Mouse (Mus musculus) lung, adult 2 months (tissue): ENCODE measurements around the gene Gm10644. TPM values are rescaled to one million over a fixed set of nuclear protein-coding genes. Genes with fewer than 3 reads are reported as not detected.

Experiments
- DNase-seq: peaks from one replicate; pipeline ENCODE4 v3.0.0; 2022
- H3K4me1 ChIP-seq: fragments of 200-500 bp; 2 replicates; pipeline ENCODE4 v1.6.1; 2011; ENCODE audit warnings: low read length; ENCODE audit not compliant: control insufficient read depth, insufficient read depth
- H3K4me3 ChIP-seq: fragments of 200-500 bp; replicated peaks from 2 replicates; pipeline ENCODE3; 2011; ENCODE audit warnings: low read depth, mild to moderate bottlenecking, control low read depth, low read length; ENCODE audit errors: extremely low read depth
- CTCF ChIP-seq: fragments of 200-500 bp; IDR thresholded peaks from 2 replicates; pipeline ENCODE4 v1.5.1; 2011; ENCODE audit warnings: mild to moderate bottlenecking, low read length, control low read depth; ENCODE audit not compliant: insufficient read depth
- POLR2A ChIP-seq: fragments of 200-500 bp; IDR thresholded peaks from 2 replicates; pipeline ENCODE4 v1.6.1; 2011; ENCODE audit warnings: low read depth, mild to moderate bottlenecking, control low read depth, low read length, borderline replicate concordance; ENCODE audit errors: extremely low read depth
- WGBS: fragments of 180-500 bp; shearing (Covaris S2); methylation state at CpG from one replicate; pipeline ENCODE4 v1.1.7; 2018; 5-methylcytosine and 5-hydroxymethylcytosine counted together
- polyA plus RNA-seq: library from polyadenylated mRNA; depleted of rRNA; stranded (reverse); fragments of >200 nt; gene quantifications from 2 replicates; pipeline ENCODE4 v1.2.3, GENCODE M21; 2012

The Gm10644 gene
- polyA plus RNA-seq, 1 experiment = 2.0 TPM

DNA sequence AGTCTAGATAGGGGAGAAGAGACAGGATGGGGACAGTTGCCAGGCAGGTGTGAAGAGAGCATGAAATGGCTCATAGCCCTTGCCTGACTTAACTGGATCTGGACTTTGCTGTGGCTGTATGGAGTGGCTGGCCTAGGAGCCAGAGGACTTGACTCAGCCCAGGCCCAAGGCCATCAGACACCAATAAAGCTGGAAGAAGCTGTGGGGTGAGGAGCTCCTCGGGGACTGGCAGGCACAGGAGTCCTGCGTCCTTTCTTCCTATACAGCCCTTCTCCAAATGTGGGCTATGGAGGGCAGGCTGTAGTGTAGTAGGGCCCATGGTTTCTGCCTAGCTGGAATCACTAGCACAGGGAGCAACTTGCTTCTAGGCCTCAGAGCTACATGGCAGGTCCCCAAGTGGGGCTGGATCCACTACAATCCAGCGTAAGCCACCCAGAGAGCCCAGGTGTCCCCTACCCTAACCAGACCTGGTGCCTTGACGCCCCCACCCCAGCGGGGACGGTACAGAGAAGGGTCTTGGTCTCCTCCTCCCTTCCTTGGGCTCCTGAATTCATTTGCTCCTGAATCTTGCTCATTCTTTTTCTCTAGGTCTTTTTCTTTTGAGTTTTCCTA, 13.8 kb downstream of the Gm10644 start:
- no peaks in the 10 kb centered on the region for H3K4me1 ChIP-seq
- H3K4me3 ChIP-seq = no peak overlapping the region
- TF ChIP-seq CTCF (no peak), POLR2A (no peak)
- no peak for DNase-seq
- 78% methylated on average over 6 of the region's 6 CpGs for WGBS

- Histone ChIP-seq H3K4me3 (no peak overlapping the region), H3K4me1 (no peaks in the 10 kb centered on the region)
- no peak for DNase-seq
- 86% methylated on average over 15 of the region's 15 CpGs for WGBS
- no peak for TF ChIP-seq CTCF
- no peak for TF ChIP-seq POLR2A
Observed at GRCm38 (mm10) chr8:83938330-83938729, 16.7 kb downstream of the Gm10644 start.

GRCm38 (mm10) chr8:83937645-83938044, 17.4 kb downstream of the Gm10644 start:
- Histone ChIP-seq H3K4me1 (no peaks in the 10 kb centered on the region), H3K4me3 (no peak overlapping the region)
- DNase-seq = no peak
- TF ChIP-seq CTCF = no peak
- no peak for TF ChIP-seq POLR2A
- WGBS = 89% methylated on average over 7 of the region's 7 CpGs

DNA sequence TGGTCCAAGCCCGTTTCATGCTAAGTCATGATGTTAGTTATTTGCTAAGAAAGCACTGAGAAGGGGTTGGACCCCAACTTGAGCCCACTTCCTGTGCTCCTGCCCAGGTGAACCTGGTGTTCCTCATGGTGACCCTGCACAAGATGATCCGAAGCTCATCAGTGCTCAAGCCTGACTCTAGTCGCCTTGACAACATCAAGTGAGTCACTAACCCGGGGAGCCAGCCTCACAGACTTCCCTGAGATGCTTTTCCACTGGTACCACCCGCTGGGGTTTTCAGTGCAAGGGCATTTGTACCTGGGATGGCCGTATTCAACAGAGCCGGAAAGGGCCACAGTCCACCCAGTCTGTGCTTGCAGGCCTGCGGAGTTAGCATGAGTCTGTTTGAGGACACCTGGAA, 19.6 kb downstream of the Gm10644 start:
- Histone ChIP-seq H3K4me1 (no peaks in the 10 kb centered on the region), H3K4me3 (no peak overlapping the region)
- TF ChIP-seq CTCF (no peak), POLR2A (no peak)
- no peak for DNase-seq
- 92% methylated on average over 8 of the region's 8 CpGs for WGBS

GRCm38 (mm10) chr8:83934994-83935393, 20.0 kb downstream of the Gm10644 start:
- TF ChIP-seq CTCF = no peak
- TF ChIP-seq POLR2A = no peak
- no peak for DNase-seq
- Histone ChIP-seq H3K4me1 (no peaks in the 10 kb centered on the region), H3K4me3 (no peak overlapping the region)
- 88% methylated on average over 2 of the region's 2 CpGs for WGBS

DNA sequence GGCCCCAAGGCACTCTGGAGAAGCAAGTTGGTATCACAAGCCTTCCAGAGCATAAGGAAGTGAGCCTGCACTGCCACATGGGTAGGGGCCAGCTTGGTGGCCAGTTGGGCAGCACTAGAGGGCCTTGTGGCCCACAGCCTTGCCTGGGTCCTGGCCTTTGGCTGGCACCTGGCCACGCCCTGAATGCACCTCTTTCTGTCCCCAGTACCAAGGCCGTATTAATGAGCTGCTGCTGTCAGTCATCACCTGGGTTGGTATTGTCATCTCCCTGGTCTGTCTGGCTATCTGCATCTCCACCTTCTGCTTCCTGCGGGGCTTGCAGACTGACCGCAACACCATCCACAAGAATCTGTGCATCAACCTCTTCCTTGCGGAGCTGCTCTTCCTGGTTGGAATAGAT, 20.8 kb downstream of the Gm10644 start:
- 85% methylated on average over 5 of the region's 5 CpGs for WGBS
- no peak for TF ChIP-seq CTCF
- no peak for TF ChIP-seq POLR2A
- H3K4me1 ChIP-seq = no peaks in the 10 kb centered on the region
- H3K4me3 ChIP-seq = no peak overlapping the region
- no peak for DNase-seq

DNA sequence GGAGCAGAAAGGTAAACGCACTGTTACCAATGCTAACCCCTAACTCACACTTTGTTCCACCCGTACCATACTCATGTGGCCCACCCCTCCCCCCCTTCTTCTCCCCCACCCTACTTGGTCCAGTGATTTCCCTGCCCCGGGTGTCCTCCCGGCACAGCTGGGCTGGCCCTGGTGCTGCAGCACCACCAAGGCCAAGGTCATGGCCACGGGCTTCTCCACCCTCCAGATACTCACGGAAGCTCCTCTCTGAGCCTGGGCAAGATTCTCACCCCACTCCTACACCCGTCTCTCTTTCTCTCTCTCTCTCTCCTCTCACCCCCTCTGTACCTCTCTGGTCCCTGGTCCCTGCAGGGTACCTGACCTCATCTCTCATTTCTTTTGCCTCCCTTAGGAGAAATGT, 28.7 kb downstream of the Gm10644 start:
- DNase-seq = no peak
- no peak for TF ChIP-seq POLR2A
- no peak for TF ChIP-seq CTCF
- no peaks in the 10 kb centered on the region for H3K4me1 ChIP-seq
- WGBS = 71% methylated on average over 7 of the region's 7 CpGs
- H3K4me3 ChIP-seq = no peak overlapping the region

DNA sequence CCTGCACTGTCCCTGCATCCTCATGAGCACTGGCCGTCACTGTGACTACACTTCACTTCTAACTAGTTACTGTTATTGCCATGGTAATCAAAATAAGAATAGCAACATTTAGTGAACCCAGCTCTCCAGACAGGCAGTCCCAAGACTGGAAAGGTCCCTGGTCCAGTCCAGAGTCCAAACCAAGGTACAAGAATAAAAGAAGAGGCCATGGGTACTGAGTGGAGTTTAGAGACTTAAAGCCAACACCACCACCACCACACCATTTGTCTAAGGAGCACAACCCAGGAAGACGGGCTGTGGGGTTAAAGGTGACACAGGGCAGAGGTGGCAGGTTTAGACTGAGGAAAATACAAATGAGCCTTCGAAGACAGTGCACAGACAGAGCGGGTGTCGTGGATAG, 30.4 kb downstream of the Gm10644 start:
- Histone ChIP-seq H3K4me1 (no peaks in the 10 kb centered on the region), H3K4me3 (no peak overlapping the region)
- no peak for DNase-seq
- TF ChIP-seq POLR2A (no peak), CTCF (no peak)
- WGBS = 86% methylated on average over 5 of the region's 5 CpGs

DNA sequence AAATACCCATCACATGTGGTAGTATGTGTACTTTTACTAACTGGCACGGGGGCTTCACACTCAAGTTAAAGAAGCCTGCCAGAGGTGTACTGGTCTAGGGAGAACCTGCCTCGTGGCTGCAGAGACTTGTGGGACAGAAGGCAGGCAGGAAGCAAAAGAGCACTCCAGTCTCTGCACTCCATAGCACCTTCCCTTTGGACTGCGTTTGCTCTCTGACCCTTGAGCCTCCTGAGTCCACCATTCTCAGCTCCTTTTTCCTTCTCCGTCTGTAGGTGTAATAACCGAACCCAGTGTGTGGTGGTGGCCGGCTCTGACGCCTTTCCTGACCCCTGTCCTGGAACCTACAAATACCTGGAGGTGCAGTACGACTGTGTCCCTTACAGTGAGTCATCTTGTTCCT, 32.3 kb downstream of the Gm10644 start:
- no peak overlapping the region for H3K4me3 ChIP-seq
- no peak for DNase-seq
- H3K4me1 ChIP-seq = no peaks in the 10 kb centered on the region
- TF ChIP-seq CTCF = no peak
- no peak for TF ChIP-seq POLR2A
- 89% methylated on average over 8 of the region's 8 CpGs for WGBS

- WGBS = 49% methylated on average over 3 of the region's 3 CpGs
- TF ChIP-seq POLR2A (no peak), CTCF (peak; percentile 54)
- peak; percentile 78 for DNase-seq
- Histone ChIP-seq H3K4me1 (no peaks in the 10 kb centered on the region), H3K4me3 (no peak overlapping the region)
Observed at GRCm38 (mm10) chr8:83921558-83921957, 33.4 kb downstream of the Gm10644 start.

DNA sequence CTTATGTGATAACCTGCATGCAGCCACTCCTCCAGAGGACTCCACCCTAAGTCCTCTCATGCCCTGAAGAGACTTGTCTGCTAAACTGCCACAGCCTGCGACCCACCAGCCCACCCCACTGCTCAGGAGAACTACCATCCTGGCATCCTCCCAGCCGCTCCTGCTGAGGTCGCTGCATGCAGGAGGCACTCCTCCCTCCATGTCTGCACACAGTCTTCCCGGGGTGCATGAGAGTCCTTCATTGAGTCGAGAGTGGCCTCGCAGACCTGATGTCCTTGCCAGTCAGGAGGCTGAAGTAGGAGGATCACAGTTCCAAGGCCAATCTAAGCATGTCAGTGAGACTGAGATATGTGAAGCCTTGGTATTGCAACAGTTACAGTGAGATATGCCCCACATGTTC, 37.4 kb downstream of the Gm10644 start:
- WGBS = 67% methylated on average over 6 of the region's 6 CpGs
- TF ChIP-seq CTCF (no peak), POLR2A (no peak)
- no peak for DNase-seq
- Histone ChIP-seq H3K4me1 (peaks cover 5% of the 10 kb centered on the region), H3K4me3 (no peak overlapping the region)
